Mouse (Mus musculus) stomach, embryonic 14.5 days (tissue): ENCODE data around the gene Gm9733. TPM values are rescaled to one million over a fixed set of nuclear protein-coding genes. Genes with fewer than 3 reads are reported as not detected.

Source experiments
- ATAC-seq: fragments of 200-750 bp; cut with Nextera tagmentation; 2 replicates; pipeline ENCODE4 v1.8.0; 2017; ENCODE audit warnings: low read depth, moderate TSS enrichment; ENCODE audit not compliant: insufficient number of reproducible peaks, insufficient read depth, low FRiP score
- H3K27ac ChIP-seq: fragments of 300-500 bp; sonication (generic); 2 replicates; pipeline ENCODE4 v1.5.1; 2014; ENCODE audit warnings: mild to moderate bottlenecking, low read length, moderate library complexity, mixed read lengths
- H3K27me3 ChIP-seq: fragments of 300-500 bp; sonication (generic); 2 replicates; pipeline ENCODE4 v1.6.1; 2014; ENCODE audit warnings: low read length, control low read depth, mixed read lengths; ENCODE audit not compliant: control insufficient read depth, insufficient read depth
- H3K36me3 ChIP-seq: fragments of 300-500 bp; sonication (generic); 2 replicates; pipeline ENCODE4 v1.6.1; 2014; ENCODE audit warnings: mild to moderate bottlenecking, control low read depth, low read length, moderate library complexity, mixed read lengths; ENCODE audit not compliant: control insufficient read depth, insufficient read depth
- H3K4me1 ChIP-seq: fragments of 300-500 bp; sonication (generic); 2 replicates; pipeline ENCODE4 v1.6.1; 2014; ENCODE audit warnings: low read length, control low read depth, mixed read lengths; ENCODE audit not compliant: control insufficient read depth, insufficient read depth
- H3K4me2 ChIP-seq: fragments of 300-500 bp; sonication (generic); replicated peaks from 2 replicates; pipeline ENCODE4 v1.6.1; 2014; ENCODE audit warnings: low read depth, low read length, control low read depth
- H3K4me3 ChIP-seq: fragments of 300-500 bp; sonication (generic); 2 replicates; pipeline ENCODE4 v1.5.1; 2014; ENCODE audit warnings: low read depth, low read length, control low read depth
- H3K9ac ChIP-seq: fragments of 300-500 bp; sonication (generic); replicated peaks from 2 replicates; pipeline ENCODE4 v1.6.1; 2014; ENCODE audit warnings: low read depth, mild to moderate bottlenecking, control low read depth, low read length, moderate library complexity, mixed read lengths
- H3K9me3 ChIP-seq: fragments of 300-500 bp; sonication (generic); 2 replicates; pipeline ENCODE4 v1.6.1; 2016; ENCODE audit warnings: low read depth, low read length, control low read depth; ENCODE audit not compliant: control insufficient read depth
- WGBS: fragments of 180-500 bp; shearing (Covaris S2); extraction: QIAGEN DNeasy Blood & Tissue Kit; methylation state at CpG from one replicate; pipeline ENCODE4 v1.1.7; 2014; 5-methylcytosine and 5-hydroxymethylcytosine counted together
- polyA plus RNA-seq: library from polyadenylated mRNA; unstranded; fragments of >200 nt; fragmentation: Nextera tagmentation; extraction: Ambion mirVana; gene quantifications from 2 replicates; pipeline ENCODE4 v1.2.1, GENCODE M21; 2014

The Gm9733 gene
- polyA plus RNA-seq, 1 experiment from 2014 or later: not detected

DNA sequence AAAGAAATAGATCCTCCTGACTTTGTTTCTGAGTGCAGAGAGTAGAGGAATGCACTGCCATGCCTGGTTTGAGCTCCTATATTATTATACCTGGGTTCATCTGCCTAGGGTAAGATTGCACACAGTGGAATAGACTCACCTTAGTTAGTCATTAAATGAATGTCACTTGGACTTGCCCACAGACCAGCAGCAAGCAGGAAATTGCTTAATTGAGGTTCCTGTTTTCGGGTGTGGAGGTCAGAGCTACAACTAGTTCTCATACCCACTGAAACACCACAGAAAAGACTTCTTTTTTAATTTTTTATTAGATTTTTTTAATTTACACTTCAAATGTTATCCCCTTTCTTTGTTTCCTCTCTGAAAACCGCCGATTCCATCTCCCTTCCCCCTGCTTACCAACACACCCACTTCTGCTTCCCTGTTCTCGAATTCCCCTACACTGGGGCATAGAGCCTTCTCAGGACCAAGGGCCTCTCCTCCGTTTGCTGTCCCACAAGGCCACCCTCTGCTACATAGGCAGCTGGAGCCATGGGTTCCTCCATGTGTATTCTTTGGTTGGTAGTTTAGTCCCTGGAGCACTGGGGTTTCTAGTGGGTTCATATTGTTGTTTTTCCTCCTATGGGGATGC is 56.1 kb downstream of the Gm9733 start:
- no peaks in the 10 kb centered on the region for H3K36me3 ChIP-seq

DNA sequence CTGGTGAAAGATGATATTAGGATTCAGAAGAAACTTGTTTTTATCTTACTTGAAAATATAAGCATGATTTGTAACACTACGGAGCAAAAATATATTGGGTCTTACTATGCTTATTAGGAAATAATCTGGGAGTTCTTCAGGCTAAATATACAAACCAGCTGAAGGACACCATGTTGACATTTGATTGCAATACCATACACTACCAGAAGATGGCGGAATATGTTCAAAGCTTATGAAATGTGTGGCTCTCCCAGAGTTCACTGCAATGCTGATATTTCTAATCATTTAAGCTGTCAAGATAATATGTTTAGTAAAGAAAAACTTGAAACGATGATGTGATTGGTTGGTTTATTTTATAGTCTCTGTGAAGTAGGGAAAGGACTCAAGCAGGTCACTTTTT is 67.7 kb downstream of the Gm9733 start:
- no peaks in the 10 kb centered on the region for H3K27me3 ChIP-seq
- no peak overlapping the region for H3K4me3 ChIP-seq
- no peak overlapping the region for H3K27ac ChIP-seq
- H3K9me3 ChIP-seq: no peaks in the 10 kb centered on the region
- H3K4me2 ChIP-seq: no peak overlapping the region
- 11% methylated on average over 3 of the region's 3 CpGs for WGBS
- no peak for ATAC-seq
- no peaks in the 10 kb centered on the region for H3K4me1 ChIP-seq
- no peaks in the 10 kb centered on the region for H3K36me3 ChIP-seq
- no peak overlapping the region for H3K9ac ChIP-seq

More for the DNA sequence above, 56.1 kb downstream of the Gm9733 start:
- Histone ChIP-seq H3K9me3 (no peaks in the 10 kb centered on the region), H3K27me3 (no peaks in the 10 kb centered on the region), H3K4me3 (no peak overlapping the region), H3K4me1 (no peaks in the 10 kb centered on the region), H3K27ac (no peak overlapping the region), H3K9ac (no peak overlapping the region), H3K4me2 (no peak overlapping the region)
- no peak for ATAC-seq
- WGBS: 78% methylated on average over 5 of the region's 5 CpGs

DNA sequence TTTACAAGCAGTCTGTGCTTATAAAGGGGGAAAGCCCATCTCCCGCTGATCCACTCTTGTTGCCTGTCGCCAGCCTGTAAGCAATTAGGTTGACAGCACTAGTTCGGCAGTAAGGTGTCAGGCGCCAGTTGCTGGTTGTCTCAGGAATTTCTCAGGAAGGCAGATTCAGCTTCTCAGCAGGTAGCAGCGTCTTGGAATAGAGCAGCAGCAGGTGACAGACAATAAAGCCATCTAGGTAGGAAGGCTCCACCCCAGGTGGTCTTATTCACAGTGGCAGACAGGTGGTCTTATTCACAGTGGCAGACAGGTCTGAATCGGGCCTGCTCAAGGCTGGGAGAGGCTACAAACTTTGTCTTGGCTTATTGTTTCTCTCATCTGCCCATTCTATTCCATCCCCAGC is 76.4 kb downstream of the Gm9733 start:
- no peaks in the 10 kb centered on the region for H3K4me1 ChIP-seq
- WGBS: 73% methylated on average over 6 of the region's 6 CpGs
- H3K27me3 ChIP-seq: no peaks in the 10 kb centered on the region
- no peaks in the 10 kb centered on the region for H3K9me3 ChIP-seq
- H3K9ac ChIP-seq: no peak overlapping the region
- no peak for ATAC-seq
- no peaks in the 10 kb centered on the region for H3K36me3 ChIP-seq
- no peak overlapping the region for H3K4me3 ChIP-seq
- no peak overlapping the region for H3K27ac ChIP-seq
- H3K4me2 ChIP-seq: no peak overlapping the region

Other genes starting within 250 kb of the Gm9733 start
- not detected in 2 replicates for gene Sirpb1a, start 94.2 kb upstream of the Gm9733 start, polyA plus RNA-seq
- gene Sirpb1b, start 242.8 kb upstream of the Gm9733 start, polyA plus RNA-seq: not detected in 2 replicates